Mouse (Mus musculus): ENCODE measurements at regions not wholly inside any gene's neighbourhood (a gene's known extent, or its start where the extent isn't known, plus 50 kb on each side); places are given as distances from the start of the nearest gene placed in this dataset.

GRCm38 (mm10) chr2:179148667-179149066, 293.6 kb upstream of the Cdh4 start:
- TF ChIP-seq POLR2A (IDR thresholded peaks at IDR 0.05; ENCODE audit: control insufficient read depth, low read depth, low read length) (no peak), CTCF (IDR thresholded peaks at IDR 0.05; ENCODE audit: control insufficient read depth, insufficient read depth, insufficient replicate concordance, low read depth, low read length) (no peak)
